Mouse (Mus musculus) brain, embryonic 14.5 days (tissue): ENCODE measurements around the gene Bcas1.

Experiments used
- CTCF ChIP-seq: fragments of 200-500 bp; IDR thresholded peaks from 2 replicates; pipeline ENCODE4 v1.5.1; 2012; ENCODE audit warnings: inconsistent platforms, mild to moderate bottlenecking, moderate library complexity, borderline replicate concordance; ENCODE audit not compliant: insufficient read depth, insufficient read length; ENCODE audit errors: extremely low read depth
- POLR2A ChIP-seq: fragments of 200-500 bp; IDR thresholded peaks from 2 replicates; pipeline ENCODE4 v1.6.1; 2012; ENCODE audit warnings: mild to moderate bottlenecking, inconsistent platforms, borderline replicate concordance; ENCODE audit not compliant: poor library complexity, insufficient read depth, insufficient read length, severe bottlenecking; ENCODE audit errors: extremely low read depth

GRCm38 (mm10) chr2:170400666-170401065 lies 27.0 kb downstream of the Bcas1 start:
- TF ChIP-seq CTCF (no peak), POLR2A (no peak)
